Mouse (Mus musculus): ENCODE results near the gene Rimklb. TPM values are rescaled to one million over a fixed set of nuclear protein-coding genes. Genes with fewer than 3 reads are reported as not detected.
"Not testable (repeated sequence)": the region's sequence is repeated elsewhere in the genome, so short reads cannot be mapped to it uniquely, and the experiment has no call there.

Gene Rimklb
- polyA plus RNA-seq, 1 experiment, result 0.33 TPM

- WGBS, result 3% methylated on average over 68 of the region's 111 CpGs
- Histone ChIP-seq H3K4me3 (replicated peaks; ENCODE audit: extremely low read depth, low read depth, low read length) (peak overlapping the region; percentile 51), H3K4me1 (ENCODE audit: control insufficient read depth, insufficient read depth, low read length) (peaks cover 5% of the 10 kb centered on the region)
- no peak for DNase-seq
- TF ChIP-seq CTCF (IDR thresholded peaks at IDR 0.05; ENCODE audit: insufficient read depth, low read length) (no peak), POLR2A (IDR thresholded peaks at IDR 0.05; ENCODE audit: borderline replicate concordance, extremely low read depth, low read depth, low read length) (no peak)
These were observed 12.1 kb downstream of the Rimklb start for GRCm38 (mm10) chr6:122486297-122487117.

- DNase-seq, result no peak
- 10% methylated on average over 88 of the region's 91 CpGs for WGBS
- no peak for TF ChIP-seq CTCF (IDR thresholded peaks at IDR 0.05; ENCODE audit: insufficient read depth, low read length)
- TF ChIP-seq POLR2A (IDR thresholded peaks at IDR 0.05; ENCODE audit: borderline replicate concordance, extremely low read depth, low read depth, low read length), result no peak
- peak overlapping the region; percentile 51 for H3K4me3 ChIP-seq (replicated peaks; ENCODE audit: extremely low read depth, low read depth, low read length)
- peaks cover 3% of the 10 kb centered on the region for H3K4me1 ChIP-seq (ENCODE audit: control insufficient read depth, insufficient read depth, low read length)
These were observed 12.9 kb downstream of the Rimklb start for GRCm38 (mm10) chr6:122485401-122486296.

- TF ChIP-seq POLR2A (IDR thresholded peaks at IDR 0.05; ENCODE audit: borderline replicate concordance, extremely low read depth, low read depth, low read length) (no peak), CTCF (IDR thresholded peaks at IDR 0.05; ENCODE audit: insufficient read depth, low read length) (no peak)
- no peaks in the 10 kb centered on the region for H3K4me1 ChIP-seq (ENCODE audit: control insufficient read depth, insufficient read depth, low read length)
- no peak for DNase-seq
- WGBS, result 50% methylated on average over 3 of the region's 3 CpGs
- no peak overlapping the region for H3K4me3 ChIP-seq (replicated peaks; ENCODE audit: extremely low read depth, low read depth, low read length)
These were observed 20.5 kb downstream of the Rimklb start for GRCm38 (mm10) chr6:122478062-122478461.

GRCm38 (mm10) chr6:122471461-122471860, 27.1 kb downstream of the Rimklb start:
- not testable (repeated sequence) for H3K4me3 ChIP-seq (replicated peaks; ENCODE audit: extremely low read depth, low read depth, low read length); DNase-seq; H3K4me1 ChIP-seq (ENCODE audit: control insufficient read depth, insufficient read depth, low read length)
- WGBS, result 85% methylated on average over 3 of the region's 3 CpGs

GRCm38 (mm10) chr6:122470240-122470639, 28.3 kb downstream of the Rimklb start:
- TF ChIP-seq CTCF (IDR thresholded peaks at IDR 0.05; ENCODE audit: insufficient read depth, low read length) (no peak), POLR2A (IDR thresholded peaks at IDR 0.05; ENCODE audit: borderline replicate concordance, extremely low read depth, low read depth, low read length) (no peak)
- H3K4me1 ChIP-seq (ENCODE audit: control insufficient read depth, insufficient read depth, low read length), result no peaks in the 10 kb centered on the region
- DNase-seq, result no peak
- 88% methylated on average over 2 of the region's 2 CpGs for WGBS
- H3K4me3 ChIP-seq (replicated peaks; ENCODE audit: extremely low read depth, low read depth, low read length), result no peak overlapping the region

- Histone ChIP-seq H3K4me1 (ENCODE audit: control insufficient read depth, insufficient read depth, low read length) (no peaks in the 10 kb centered on the region), H3K4me3 (replicated peaks; ENCODE audit: extremely low read depth, low read depth, low read length) (no peak overlapping the region)
- TF ChIP-seq POLR2A (IDR thresholded peaks at IDR 0.05; ENCODE audit: borderline replicate concordance, extremely low read depth, low read depth, low read length), result no peak
- TF ChIP-seq CTCF (IDR thresholded peaks at IDR 0.05; ENCODE audit: insufficient read depth, low read length), result no peak
- 88% methylated on average over 15 of the region's 15 CpGs for WGBS
- DNase-seq, result no peak
These were observed 29.4 kb downstream of the Rimklb start for GRCm38 (mm10) chr6:122469030-122469640.

GRCm38 (mm10) chr6:122466092-122466713, 32.4 kb downstream of the Rimklb start:
- no peak for DNase-seq
- 85% methylated on average over 3 of the region's 3 CpGs for WGBS
- H3K4me3 ChIP-seq (replicated peaks; ENCODE audit: extremely low read depth, low read depth, low read length), result no peak overlapping the region
- TF ChIP-seq CTCF (IDR thresholded peaks at IDR 0.05; ENCODE audit: insufficient read depth, low read length) (no peak), POLR2A (IDR thresholded peaks at IDR 0.05; ENCODE audit: borderline replicate concordance, extremely low read depth, low read depth, low read length) (no peak)
- no peaks in the 10 kb centered on the region for H3K4me1 ChIP-seq (ENCODE audit: control insufficient read depth, insufficient read depth, low read length)

- 86% methylated on average over 8 of the region's 8 CpGs for WGBS
- Histone ChIP-seq H3K4me1 (ENCODE audit: control insufficient read depth, insufficient read depth, low read length) (no peaks in the 10 kb centered on the region), H3K4me3 (replicated peaks; ENCODE audit: extremely low read depth, low read depth, low read length) (no peak overlapping the region)
- DNase-seq, result no peak
- TF ChIP-seq CTCF (IDR thresholded peaks at IDR 0.05; ENCODE audit: insufficient read depth, low read length) (no peak), POLR2A (IDR thresholded peaks at IDR 0.05; ENCODE audit: borderline replicate concordance, extremely low read depth, low read depth, low read length) (no peak)
These were observed 39.4 kb downstream of the Rimklb start for GRCm38 (mm10) chr6:122458946-122459693.
